Mouse (Mus musculus): ENCODE measurements at regions not wholly inside any gene's neighbourhood (a gene's known extent, or its start where the extent isn't known, plus 50 kb on each side); places are given as distances from the start of the nearest gene placed in this dataset.

- TF ChIP-seq FOSL1 (IDR thresholded peaks at IDR 0.05; ENCODE audit: insufficient read depth, low read length, poor library complexity, severe bottlenecking) (no peak), MYOD1 (IDR thresholded peaks at IDR 0.05; ENCODE audit: control insufficient read depth, insufficient read length, low read depth) (no peak), MYOG (IDR thresholded peaks at IDR 0.05; ENCODE audit: control insufficient read depth, extremely low read depth, insufficient read length) (no peak), CEBPB (IDR thresholded peaks at IDR 0.05; ENCODE audit: low read depth) (no peak), MAX (IDR thresholded peaks at IDR 0.05) (no peak), CTCF (IDR thresholded peaks at IDR 0.05; ENCODE audit: control insufficient read depth, insufficient read depth, insufficient read length) (no peak), USF1 (IDR thresholded peaks at IDR 0.05; ENCODE audit: low read depth) (no peak)
- Histone ChIP-seq H3K4me3 (ENCODE audit: insufficient read depth, poor library complexity, severe bottlenecking) (no peak overlapping the region), H3K27me3 (ENCODE audit: control insufficient read depth, insufficient read depth, insufficient read length) (no peaks in the 10 kb centered on the region), H3K36me3 (ENCODE audit: control insufficient read depth, insufficient read depth) (no peaks in the 10 kb centered on the region), H3K79me3 (ENCODE audit: low read depth) (no peaks in the 10 kb centered on the region), H3K79me2 (ENCODE audit: control insufficient read depth, insufficient read depth) (no peaks in the 10 kb centered on the region), H3ac (ENCODE audit: control insufficient read depth, insufficient read length, low read depth) (no peak overlapping the region)
Measured at GRCm38 (mm10) chr9:86170756-86171155, 294.0 kb downstream of the Ube2cbp start.

- H3K79me2 ChIP-seq (ENCODE audit: control insufficient read depth, insufficient read depth): no peaks in the 10 kb centered on the region
- no peaks in the 10 kb centered on the region for H3K79me3 ChIP-seq (ENCODE audit: low read depth)
- H3ac ChIP-seq (ENCODE audit: control insufficient read depth, insufficient read length, low read depth): no peak overlapping the region
- H3K27me3 ChIP-seq (ENCODE audit: control insufficient read depth, insufficient read depth, insufficient read length): no peaks in the 10 kb centered on the region
- TF ChIP-seq CEBPB (IDR thresholded peaks at IDR 0.05; ENCODE audit: low read depth) (no peak), MYOG (IDR thresholded peaks at IDR 0.05; ENCODE audit: control insufficient read depth, extremely low read depth, insufficient read length) (no peak), FOSL1 (IDR thresholded peaks at IDR 0.05; ENCODE audit: insufficient read depth, low read length, poor library complexity, severe bottlenecking) (no peak), CTCF (IDR thresholded peaks at IDR 0.05; ENCODE audit: control insufficient read depth, insufficient read depth, insufficient read length) (no peak), MYOD1 (IDR thresholded peaks at IDR 0.05; ENCODE audit: control insufficient read depth, insufficient read length, low read depth) (no peak), USF1 (IDR thresholded peaks at IDR 0.05; ENCODE audit: low read depth) (no peak), MAX (IDR thresholded peaks at IDR 0.05) (no peak)
- H3K36me3 ChIP-seq (ENCODE audit: control insufficient read depth, insufficient read depth): no peaks in the 10 kb centered on the region
- H3K4me3 ChIP-seq (ENCODE audit: insufficient read depth, poor library complexity, severe bottlenecking): no peak overlapping the region
Measured at GRCm38 (mm10) chr9:86186751-86187747, 277.7 kb downstream of the Ube2cbp start.

- no peak overlapping the region for H3K4me3 ChIP-seq (ENCODE audit: insufficient read depth, poor library complexity, severe bottlenecking)
- no peak for TF ChIP-seq MYOG (IDR thresholded peaks at IDR 0.05; ENCODE audit: control insufficient read depth, extremely low read depth, insufficient read length)
- TF ChIP-seq MAX (IDR thresholded peaks at IDR 0.05): no peak
- no peak for TF ChIP-seq CTCF (IDR thresholded peaks at IDR 0.05; ENCODE audit: control insufficient read depth, insufficient read depth, insufficient read length)
- TF ChIP-seq FOSL1 (IDR thresholded peaks at IDR 0.05; ENCODE audit: insufficient read depth, low read length, poor library complexity, severe bottlenecking): no peak
- TF ChIP-seq CEBPB (IDR thresholded peaks at IDR 0.05; ENCODE audit: low read depth): no peak
- TF ChIP-seq USF1 (IDR thresholded peaks at IDR 0.05; ENCODE audit: low read depth): no peak
- no peak for TF ChIP-seq MYOD1 (IDR thresholded peaks at IDR 0.05; ENCODE audit: control insufficient read depth, insufficient read length, low read depth)
- no peaks in the 10 kb centered on the region for H3K79me3 ChIP-seq (ENCODE audit: low read depth)
- H3ac ChIP-seq (ENCODE audit: control insufficient read depth, insufficient read length, low read depth): no peak overlapping the region
- no peaks in the 10 kb centered on the region for H3K79me2 ChIP-seq (ENCODE audit: control insufficient read depth, insufficient read depth)
- no peaks in the 10 kb centered on the region for H3K36me3 ChIP-seq (ENCODE audit: control insufficient read depth, insufficient read depth)
- H3K27me3 ChIP-seq (ENCODE audit: control insufficient read depth, insufficient read depth, insufficient read length): no peaks in the 10 kb centered on the region
Measured at GRCm38 (mm10) chr9:86188873-86189272, 275.9 kb downstream of the Ube2cbp start.

GRCm38 (mm10) chr9:86205041-86205440, 259.7 kb downstream of the Ube2cbp start:
- no peaks in the 10 kb centered on the region for H3K36me3 ChIP-seq (ENCODE audit: control insufficient read depth, insufficient read depth)
- no peaks in the 10 kb centered on the region for H3K79me2 ChIP-seq (ENCODE audit: control insufficient read depth, insufficient read depth)
- no peaks in the 10 kb centered on the region for H3K79me3 ChIP-seq (ENCODE audit: low read depth)
- no peak overlapping the region for H3K4me3 ChIP-seq (ENCODE audit: insufficient read depth, poor library complexity, severe bottlenecking)
- H3K27me3 ChIP-seq (ENCODE audit: control insufficient read depth, insufficient read depth, insufficient read length): no peaks in the 10 kb centered on the region
- H3ac ChIP-seq (ENCODE audit: control insufficient read depth, insufficient read length, low read depth): no peak overlapping the region
- TF ChIP-seq USF1 (IDR thresholded peaks at IDR 0.05; ENCODE audit: low read depth): no peak
- no peak for TF ChIP-seq FOSL1 (IDR thresholded peaks at IDR 0.05; ENCODE audit: insufficient read depth, low read length, poor library complexity, severe bottlenecking)
- no peak for TF ChIP-seq CTCF (IDR thresholded peaks at IDR 0.05; ENCODE audit: control insufficient read depth, insufficient read depth, insufficient read length)
- no peak for TF ChIP-seq CEBPB (IDR thresholded peaks at IDR 0.05; ENCODE audit: low read depth)
- TF ChIP-seq MYOG (IDR thresholded peaks at IDR 0.05; ENCODE audit: control insufficient read depth, extremely low read depth, insufficient read length): no peak
- no peak for TF ChIP-seq MAX (IDR thresholded peaks at IDR 0.05)
- TF ChIP-seq MYOD1 (IDR thresholded peaks at IDR 0.05; ENCODE audit: control insufficient read depth, insufficient read length, low read depth): no peak

- Histone ChIP-seq H3K27me3 (ENCODE audit: control insufficient read depth, insufficient read depth, insufficient read length) (no peaks in the 10 kb centered on the region), H3K79me3 (ENCODE audit: low read depth) (no peaks in the 10 kb centered on the region), H3K36me3 (ENCODE audit: control insufficient read depth, insufficient read depth) (no peaks in the 10 kb centered on the region), H3ac (ENCODE audit: control insufficient read depth, insufficient read length, low read depth) (no peak overlapping the region), H3K4me3 (ENCODE audit: insufficient read depth, poor library complexity, severe bottlenecking) (no peak overlapping the region), H3K79me2 (ENCODE audit: control insufficient read depth, insufficient read depth) (no peaks in the 10 kb centered on the region)
- TF ChIP-seq MYOD1 (IDR thresholded peaks at IDR 0.05; ENCODE audit: control insufficient read depth, insufficient read length, low read depth): no peak
- TF ChIP-seq FOSL1 (IDR thresholded peaks at IDR 0.05; ENCODE audit: insufficient read depth, low read length, poor library complexity, severe bottlenecking): no peak
- no peak for TF ChIP-seq MAX (IDR thresholded peaks at IDR 0.05)
- TF ChIP-seq USF1 (IDR thresholded peaks at IDR 0.05; ENCODE audit: low read depth): no peak
- TF ChIP-seq CTCF (IDR thresholded peaks at IDR 0.05; ENCODE audit: control insufficient read depth, insufficient read depth, insufficient read length): no peak
- TF ChIP-seq MYOG (IDR thresholded peaks at IDR 0.05; ENCODE audit: control insufficient read depth, extremely low read depth, insufficient read length): no peak
- no peak for TF ChIP-seq CEBPB (IDR thresholded peaks at IDR 0.05; ENCODE audit: low read depth)
Measured at GRCm38 (mm10) chr9:86208334-86208925, 256.3 kb downstream of the Ube2cbp start.
